Mouse (Mus musculus) mature B cell (primary cell): Measurements from ENCODE around the gene Hist1h3c.

Experiments
- in situ Hi-C: fragments of 300-500 bp; cut with MboI; formaldehyde crosslinking; loops from 2 replicates; pipeline ENCODE4 v1.14.3; 2019

Hist1h3c gene

DNA sequence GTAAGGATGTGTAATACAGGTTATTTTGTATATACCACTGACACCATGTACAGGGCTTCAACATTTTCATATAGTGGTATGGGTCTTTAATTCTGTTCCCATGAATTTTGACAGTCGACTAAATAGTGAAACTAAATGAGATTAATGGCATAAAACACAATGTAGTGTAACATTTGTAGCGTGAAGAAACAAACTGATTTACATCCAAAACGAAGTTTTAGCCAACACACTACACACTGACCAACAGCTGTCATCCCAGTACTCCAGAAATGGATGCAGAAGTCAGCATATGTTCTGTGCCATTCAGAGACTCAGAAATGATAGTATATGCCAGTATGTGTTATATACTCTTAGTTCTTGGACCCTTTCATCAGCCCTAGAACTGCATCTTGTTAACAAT, 12.5 kb upstream of the Hist1h3c start:
- in situ Hi-C loops: loop anchor here (10.0 kb wide), 1 partner anchor 323 kb away; no protein-coding TSS in a partner anchor

DNA sequence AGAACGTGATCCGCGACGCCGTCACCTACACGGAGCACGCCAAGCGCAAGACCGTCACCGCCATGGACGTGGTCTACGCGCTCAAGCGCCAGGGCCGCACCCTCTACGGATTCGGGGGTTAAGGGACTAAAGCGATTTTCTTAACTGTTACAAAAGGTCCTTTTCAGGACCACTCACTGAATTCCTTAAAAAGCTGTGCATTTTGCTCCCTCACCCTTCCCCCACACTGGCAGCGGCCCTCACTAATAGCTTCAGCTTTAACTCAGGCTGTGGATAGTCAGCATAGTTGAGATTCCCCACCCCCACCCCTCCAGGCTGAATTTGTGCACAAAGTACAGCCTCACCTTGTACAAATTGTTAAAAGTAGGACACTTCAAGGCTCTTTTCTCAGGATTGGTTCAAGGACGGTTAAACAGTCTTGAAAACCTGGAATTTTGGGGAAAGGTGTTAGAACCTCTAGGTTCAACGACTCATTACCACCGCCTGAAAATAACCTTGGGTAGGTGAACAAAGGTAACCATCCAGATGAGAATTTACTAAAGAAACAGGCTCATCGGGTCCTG, 11.9 kb upstream of the Hist1h3c start:
- in situ Hi-C loops: loop anchor here (10.0 kb wide), 1 partner anchor 322 kb away; no protein-coding TSS in a partner anchor

GRCm38 (mm10) chr13:23756790-23757189, 11.4 kb upstream of the Hist1h3c start, which contains the start of gene Hist1h4b:
TSS of gene Hist1h4b (plus strand) at chr13:23757013.
- in situ Hi-C loops: loop anchor here (10.0 kb wide), 1 partner anchor 322 kb away; no protein-coding TSS in a partner anchor

GRCm38 (mm10) chr13:23755000-23755399, 9.6 kb upstream of the Hist1h3c start:
- in situ Hi-C loops: loop anchor here (10.0 kb wide), 1 partner anchor 320 kb away; no protein-coding TSS in a partner anchor

DNA sequence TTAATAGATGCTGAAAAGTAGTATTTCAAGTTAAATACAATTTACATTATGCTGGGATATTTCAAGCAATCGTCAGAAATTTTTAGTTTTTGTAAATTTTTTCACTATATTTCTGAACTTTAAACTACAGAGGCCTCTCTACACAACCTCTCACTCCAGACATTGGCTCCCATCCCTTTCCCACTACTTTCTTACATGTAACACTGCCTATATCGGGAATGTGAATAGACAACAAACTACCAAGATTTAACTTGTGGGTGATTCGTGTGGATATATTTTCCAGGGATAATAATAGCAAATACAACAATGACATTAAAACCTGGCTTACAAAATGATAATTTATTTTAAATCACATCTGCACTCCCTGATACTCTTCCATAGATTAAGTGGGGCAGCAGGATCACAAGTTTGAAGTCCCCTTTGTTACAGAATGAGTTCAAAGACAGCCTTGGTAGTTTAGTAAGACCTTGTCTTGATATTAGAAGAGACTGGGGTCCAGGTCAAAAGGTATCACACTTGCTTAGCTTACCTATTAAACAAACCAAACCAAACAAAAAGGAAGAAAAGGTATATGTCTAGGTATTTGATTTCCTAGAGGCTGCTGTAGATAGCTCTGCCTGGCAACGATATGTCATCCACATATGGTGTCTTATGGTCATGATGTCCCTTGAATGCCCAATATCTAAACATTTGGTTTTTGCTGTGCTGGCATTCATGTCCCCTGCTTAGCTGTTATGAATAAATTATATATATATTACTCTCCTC, 8.1 kb upstream of the Hist1h3c start:
- in situ Hi-C loops: loop anchor here (10.0 kb wide), 1 partner anchor 319 kb away; no protein-coding TSS in a partner anchor

GRCm38 (mm10) chr13:23752742-23753172, 7.4 kb upstream of the Hist1h3c start:
- in situ Hi-C loops: loop anchor here (10.0 kb wide), 1 partner anchor 318 kb away; no protein-coding TSS in a partner anchor

DNA sequence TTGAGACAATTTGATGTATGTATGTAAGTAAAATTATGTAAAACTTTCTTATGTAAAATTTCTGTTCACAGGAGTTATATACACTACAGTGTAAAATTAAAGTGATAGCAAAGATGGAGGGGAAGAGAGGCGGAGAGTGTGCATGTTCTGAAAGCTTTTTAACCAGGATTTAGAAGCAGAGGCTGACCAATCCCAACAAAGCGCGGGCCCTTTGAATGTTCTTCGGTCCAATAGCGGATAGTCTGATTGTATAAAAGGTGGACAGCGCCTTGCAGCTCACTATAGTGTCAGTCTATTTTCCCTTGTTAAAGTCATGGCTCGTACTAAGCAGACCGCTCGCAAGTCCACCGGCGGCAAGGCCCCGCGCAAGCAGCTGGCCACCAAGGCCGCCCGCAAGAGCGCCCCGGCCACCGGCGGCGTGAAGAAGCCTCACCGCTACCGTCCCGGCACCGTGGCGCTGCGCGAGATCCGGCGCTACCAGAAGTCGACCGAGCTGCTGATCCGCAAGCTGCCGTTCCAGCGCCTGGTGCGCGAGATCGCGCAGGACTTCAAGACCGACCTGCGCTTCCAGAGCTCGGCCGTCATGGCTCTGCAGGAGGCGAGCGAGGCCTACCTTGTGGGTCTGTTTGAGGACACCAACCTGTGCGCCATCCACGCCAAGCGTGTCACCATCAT, 6.8 kb upstream of the Hist1h3c start, which contains the start of gene Hist1h3b:
Hist1h3b (plus strand) TSS at position 201 of the 675 bp plus-strand sequence.
- in situ Hi-C loops: loop anchor here (10.0 kb wide), 1 partner anchor 317 kb away; no protein-coding TSS in a partner anchor

- in situ Hi-C loops: loop anchor here (10.0 kb wide), 1 partner anchor 317 kb away; no protein-coding TSS in a partner anchor
Measured at GRCm38 (mm10) chr13:23751478-23751956, 6.1 kb upstream of the Hist1h3c start.

DNA sequence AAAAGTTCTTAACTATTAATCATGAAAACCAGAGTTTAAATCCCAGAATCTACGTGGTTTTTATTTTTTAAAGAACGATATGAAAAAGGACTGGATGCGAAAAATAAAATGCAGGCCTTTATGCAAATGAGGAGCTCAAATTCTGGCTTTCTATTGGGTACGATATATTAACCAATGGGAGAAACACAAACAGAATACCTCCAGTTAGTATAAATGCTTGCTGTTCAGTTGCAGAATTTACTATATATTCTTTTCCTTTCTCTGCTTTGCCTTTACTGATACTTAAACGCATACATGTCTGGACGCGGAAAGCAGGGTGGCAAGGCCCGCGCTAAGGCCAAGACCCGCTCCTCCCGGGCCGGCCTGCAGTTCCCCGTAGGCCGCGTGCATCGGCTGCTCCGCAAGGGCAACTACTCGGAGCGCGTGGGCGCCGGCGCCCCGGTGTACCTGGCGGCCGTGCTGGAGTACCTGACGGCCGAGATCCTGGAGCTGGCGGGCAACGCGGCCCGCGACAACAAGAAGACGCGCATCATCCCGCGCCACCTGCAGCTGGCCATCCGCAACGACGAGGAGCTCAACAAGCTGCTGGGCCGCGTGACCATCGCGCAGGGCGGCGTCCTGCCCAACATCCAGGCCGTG, 5.6 kb upstream of the Hist1h3c start, which contains the start of gene Hist1h2ab:
Hist1h2ab (plus strand) TSS at position 288 of the 639 bp plus-strand sequence.
- in situ Hi-C loops: loop anchor here (10.0 kb wide), 1 partner anchor 316 kb away; no protein-coding TSS in a partner anchor

DNA sequence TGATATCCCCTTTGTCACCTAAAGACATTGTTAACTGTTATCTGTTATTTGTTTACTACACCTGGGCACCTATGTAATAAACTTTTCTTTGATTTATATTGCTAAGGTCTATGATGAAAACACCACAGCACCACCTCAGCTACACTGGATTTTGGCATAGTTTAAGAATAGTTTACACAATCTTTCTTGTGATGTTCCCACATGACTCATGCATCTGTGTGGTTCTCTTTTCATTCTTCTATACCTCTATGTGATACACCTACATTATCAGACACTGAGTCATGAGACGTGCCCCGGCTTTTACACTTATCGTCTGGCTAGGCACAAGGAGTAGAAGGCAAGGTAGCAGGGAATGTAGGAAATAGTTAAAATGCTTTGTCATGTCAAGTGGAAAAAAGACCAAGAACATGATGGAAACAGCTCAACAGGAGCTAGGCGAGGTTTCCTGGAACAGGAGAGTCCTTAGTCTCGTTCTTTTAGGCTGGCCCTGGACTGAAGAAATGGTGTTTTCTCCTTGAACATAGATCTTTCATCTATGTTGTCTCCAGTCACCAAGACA, 4.2 kb upstream of the Hist1h3c start:
- in situ Hi-C loops: loop anchor here (10.0 kb wide), 4 partner anchors 195 to 1925 kb away; partner anchors contain the start of genes Hist1h1d, Hist1h2ah, Hist1h2bk and Hist1h4f

DNA sequence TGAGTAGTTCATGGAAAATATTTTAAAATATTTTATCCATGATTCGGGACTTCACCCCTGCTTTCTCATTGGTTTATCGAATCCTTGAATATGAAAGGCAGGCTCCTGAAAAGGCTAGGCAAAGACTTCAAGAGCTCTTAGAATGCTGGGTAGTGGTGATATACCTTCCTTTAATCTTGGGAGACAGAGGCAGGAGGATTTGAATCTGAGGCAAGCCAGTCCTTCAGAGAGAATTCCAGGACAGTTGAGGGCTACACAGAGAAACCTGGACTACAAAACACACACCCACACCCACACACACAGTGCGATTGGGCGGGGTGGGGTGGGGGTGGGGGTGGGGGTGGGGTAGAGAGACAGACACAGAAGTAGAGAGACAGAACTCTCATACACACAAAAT, 2.5 kb upstream of the Hist1h3c start:
- in situ Hi-C loops: loop anchor here (10.0 kb wide), 3 partner anchors 193 to 1923 kb away; partner anchors contain the start of genes Hist1h1d, Hist1h2ah, Hist1h2bk and Hist1h4f

DNA sequence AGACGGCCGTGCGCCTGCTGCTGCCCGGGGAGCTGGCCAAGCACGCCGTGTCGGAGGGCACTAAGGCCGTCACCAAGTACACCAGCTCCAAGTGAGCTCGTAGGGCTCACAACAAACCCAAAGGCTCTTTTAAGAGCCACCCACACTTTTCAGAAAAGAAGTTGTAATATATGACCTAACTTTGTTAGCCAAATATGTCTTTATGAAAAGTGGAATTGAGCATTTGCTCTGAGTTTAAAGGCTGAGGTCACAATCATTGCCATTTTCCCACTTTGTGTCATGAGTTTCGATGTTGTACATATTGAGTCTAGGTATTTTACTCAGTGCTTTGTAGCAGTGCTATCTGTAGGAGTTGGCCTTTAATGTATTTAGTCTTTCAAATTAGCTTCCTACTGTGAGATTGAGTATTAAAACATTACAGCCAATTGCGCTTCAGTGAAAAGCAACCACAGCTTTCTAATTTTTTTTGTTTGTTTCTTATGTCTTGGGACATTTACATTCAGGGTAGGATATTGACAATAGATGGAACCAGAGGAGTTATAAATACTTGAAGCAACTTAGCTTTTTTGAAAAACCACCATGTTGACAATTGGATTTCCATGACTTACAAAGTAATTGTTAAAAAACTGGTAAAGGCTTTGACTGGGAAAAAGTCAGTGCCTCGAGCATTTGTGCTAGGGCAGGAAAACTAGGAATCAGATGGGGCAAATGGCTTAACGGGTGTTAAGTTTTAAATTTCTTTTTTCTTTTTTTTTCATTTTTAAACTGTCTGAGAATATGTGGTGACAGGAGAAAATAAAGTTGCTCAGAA, 1.9 kb upstream of the Hist1h3c start:
- in situ Hi-C loops: loop anchor here (10.0 kb wide), 3 partner anchors 192 to 1922 kb away; partner anchors contain the start of genes Hist1h1d, Hist1h2ah, Hist1h2bk and Hist1h4f

DNA sequence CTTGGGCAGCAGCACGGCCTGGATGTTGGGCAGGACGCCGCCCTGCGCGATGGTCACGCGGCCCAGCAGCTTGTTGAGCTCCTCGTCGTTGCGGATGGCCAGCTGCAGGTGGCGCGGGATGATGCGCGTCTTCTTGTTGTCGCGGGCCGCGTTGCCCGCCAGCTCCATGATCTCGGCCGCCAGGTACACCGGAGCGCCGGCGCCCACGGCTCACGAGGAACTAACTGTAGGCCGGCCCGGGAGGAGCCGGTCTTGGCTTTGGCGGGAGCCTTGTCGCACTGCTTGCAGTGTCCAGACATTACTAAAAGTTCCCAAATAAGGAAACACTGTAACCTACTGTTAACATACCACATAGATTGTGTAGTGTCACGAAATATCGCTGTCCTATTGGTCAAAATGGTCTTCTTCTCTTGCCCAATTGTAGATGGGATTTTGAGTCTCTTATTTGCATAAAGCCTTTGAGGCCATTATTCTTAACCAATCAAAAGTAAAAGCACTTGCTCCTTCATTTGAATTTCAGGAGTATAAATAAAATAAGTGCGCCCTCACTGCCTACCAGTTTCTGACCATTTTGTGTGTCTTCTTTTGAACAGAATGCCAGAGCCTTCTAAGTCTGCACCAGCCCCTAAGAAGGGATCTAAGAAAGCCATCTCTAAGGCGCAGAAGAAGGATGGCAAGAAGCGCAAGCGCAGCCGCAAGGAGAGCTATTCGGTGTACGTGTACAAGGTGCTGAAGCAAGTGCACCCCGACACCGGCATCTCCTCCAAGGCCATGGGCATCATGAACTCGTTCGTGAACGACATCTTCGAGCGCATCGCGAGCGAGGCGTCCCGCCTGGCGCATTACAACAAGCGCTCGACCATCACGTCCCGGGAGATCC, 1.0 kb upstream of the Hist1h3c start, which contains the start of gene Hist1h2bb:
Hist1h2bb (plus strand) TSS at position 534 of the 880 bp plus-strand sequence.
- in situ Hi-C loops: loop anchor here (10.0 kb wide), 3 partner anchors 192 to 1922 kb away; partner anchors contain the start of genes Hist1h1d, Hist1h2ah, Hist1h2bk and Hist1h4f

DNA sequence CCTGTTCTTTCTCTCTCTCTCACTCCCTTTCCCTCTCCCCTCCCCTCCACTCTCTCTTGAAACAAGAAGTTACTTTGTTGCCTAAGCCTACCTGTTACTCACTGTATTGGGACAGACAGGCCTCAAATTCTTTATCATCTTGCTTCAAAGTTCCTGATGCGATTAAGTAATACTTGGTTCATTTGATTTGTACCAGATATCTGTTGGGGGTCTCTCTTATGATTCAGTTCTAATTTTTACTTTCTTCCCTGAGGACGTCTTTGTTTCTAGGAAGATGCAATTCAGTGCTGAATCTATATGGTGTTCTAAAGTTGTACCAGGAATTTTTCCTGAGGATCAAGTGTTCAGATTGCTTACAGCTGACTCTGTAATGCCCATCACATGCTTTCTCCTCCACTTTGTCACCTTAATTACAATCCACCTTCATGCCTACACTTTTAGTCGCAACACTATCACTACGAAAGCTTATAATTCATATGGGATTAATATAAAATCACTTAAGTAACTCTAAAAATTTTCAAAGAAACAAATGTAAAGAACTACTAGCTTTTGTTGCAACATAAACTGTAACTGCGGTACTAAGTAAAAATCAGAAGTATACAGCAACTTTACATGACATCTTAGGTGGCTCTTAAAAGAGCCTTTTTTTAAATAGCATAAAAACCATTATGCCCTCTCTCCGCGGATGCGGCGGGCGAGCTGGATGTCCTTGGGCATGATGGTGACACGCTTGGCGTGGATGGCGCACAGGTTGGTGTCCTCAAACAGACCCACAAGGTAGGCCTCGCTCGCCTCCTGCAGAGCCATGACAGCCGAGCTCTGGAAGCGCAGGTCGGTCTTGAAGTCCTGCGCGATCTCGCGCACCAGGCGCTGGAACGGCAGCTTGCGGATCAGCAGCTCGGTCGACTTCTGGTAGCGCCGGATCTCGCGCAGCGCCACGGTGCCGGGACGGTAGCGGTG, 701 bp downstream of the Hist1h3c start:
- in situ Hi-C loops: loop anchor here (5.0 to 10.0 kb wide), 4 partner anchors 162 to 1920 kb away; partner anchors contain the start of genes Hist1h1d, Hist1h2ah, Hist1h2bk and Hist1h4d

GRCm38 (mm10) chr13:23743963-23744362, 1.4 kb downstream of the Hist1h3c start:
- in situ Hi-C loops: loop anchor here (5.0 to 10.0 kb wide), 4 partner anchors 162 to 1919 kb away; partner anchors contain the start of genes Hist1h1d, Hist1h2ah, Hist1h2bk and Hist1h4d

GRCm38 (mm10) chr13:23743215-23743614, 2.2 kb downstream of the Hist1h3c start:
- in situ Hi-C loops: loop anchor here (5.0 to 10.0 kb wide), 4 partner anchors 161 to 1918 kb away; partner anchors contain the start of genes Hist1h1d, Hist1h2ah, Hist1h2bk and Hist1h4d

DNA sequence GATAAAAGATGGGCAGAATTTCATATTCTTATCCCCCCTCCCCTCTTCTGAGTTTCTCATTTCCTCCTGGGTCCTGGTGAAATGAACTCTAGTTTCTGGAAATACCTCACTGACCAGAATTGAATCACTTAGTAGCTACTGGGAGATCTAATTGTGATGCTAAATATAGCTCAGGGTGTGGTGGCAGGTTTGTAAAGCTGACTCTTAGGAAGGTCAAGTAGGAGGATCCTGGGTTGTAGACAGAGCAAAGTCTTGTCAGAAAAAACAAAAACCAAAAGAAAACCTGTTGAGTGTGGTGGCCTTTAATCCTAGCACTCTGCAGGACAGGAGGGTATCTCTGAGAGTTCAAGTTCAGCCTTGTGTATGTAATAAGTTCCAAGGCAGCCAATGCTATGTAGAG, 3.4 kb downstream of the Hist1h3c start:
- in situ Hi-C loops: loop anchor here (5.0 to 10.0 kb wide), 4 partner anchors 160 to 1917 kb away; partner anchors contain the start of genes Hist1h1d, Hist1h2ah, Hist1h2bk and Hist1h4d
